Mouse (Mus musculus) midbrain, embryonic 12.5 days (tissue): ENCODE data around the gene Pkd1l2. TPM values are rescaled to one million over a fixed set of nuclear protein-coding genes. Genes with fewer than 3 reads are reported as not detected.

ENCODE experiments used
- ATAC-seq: fragments of 200-750 bp; cut with Nextera tagmentation; 2 replicates; pipeline ENCODE4 v1.8.0; 2017; ENCODE audit warnings: low read depth, moderate TSS enrichment, moderate library complexity; ENCODE audit not compliant: low FRiP score
- H3K27ac ChIP-seq: fragments of 300-500 bp; sonication (generic); replicated peaks from 2 replicates; pipeline ENCODE4 v1.5.1; 2016; ENCODE audit warnings: mild to moderate bottlenecking
- H3K27me3 ChIP-seq: fragments of 300-500 bp; sonication (generic); 2 replicates; pipeline ENCODE4 v1.6.1; 2016; ENCODE audit warnings: mild to moderate bottlenecking
- H3K36me3 ChIP-seq: fragments of 300-500 bp; sonication (generic); 2 replicates; pipeline ENCODE4 v1.6.1; 2016
- H3K4me1 ChIP-seq: fragments of 300-500 bp; sonication (generic); 2 replicates; pipeline ENCODE4 v1.6.1; 2016
- H3K4me2 ChIP-seq: fragments of 300-500 bp; sonication (generic); replicated peaks from 2 replicates; pipeline ENCODE4 v1.6.1; 2016; ENCODE audit warnings: mild to moderate bottlenecking, moderate library complexity
- H3K4me3 ChIP-seq: fragments of 300-500 bp; sonication (generic); 2 replicates; pipeline ENCODE4 v1.5.1; 2016; ENCODE audit warnings: mild to moderate bottlenecking
- H3K9ac ChIP-seq: fragments of 300-500 bp; sonication (generic); replicated peaks from 2 replicates; pipeline ENCODE4 v1.6.1; 2016; ENCODE audit warnings: mild to moderate bottlenecking, moderate library complexity
- H3K9me3 ChIP-seq: fragments of 300-500 bp; sonication (generic); 2 replicates; pipeline ENCODE4 v1.6.1; 2016; ENCODE audit warnings: mild to moderate bottlenecking
- WGBS: fragments of 180-500 bp; shearing (Covaris S2); methylation state at CpG from one replicate; pipeline ENCODE4 v1.1.7; 2016; 5-methylcytosine and 5-hydroxymethylcytosine counted together
- polyA plus RNA-seq: library from polyadenylated mRNA; unstranded; fragments of >200 nt; fragmentation: Nextera tagmentation; extraction: Ambion mirVana; gene quantifications from 2 replicates; pipeline ENCODE4 v1.2.1, GENCODE M21; 2016

The Pkd1l2 gene
- polyA plus RNA-seq, 1 experiment from 2014 or later: not detected

GRCm38 (mm10) chr8:117022297-117022993, 59.8 kb downstream of the Pkd1l2 start:
- H3K27me3 ChIP-seq: no peaks in the 10 kb centered on the region; the same call in 1 of the 2 replicates
- H3K4me2 ChIP-seq: no peak overlapping the region
- H3K4me3 ChIP-seq: no peak overlapping the region
- ATAC-seq: no peak
- no peaks in the 10 kb centered on the region for H3K9me3 ChIP-seq
- no peak overlapping the region for H3K9ac ChIP-seq
- H3K4me1 ChIP-seq: no peaks in the 10 kb centered on the region
- H3K27ac ChIP-seq: no peak overlapping the region
- WGBS: 71% methylated on average over 1 of the region's 1 CpGs
- no peaks in the 10 kb centered on the region for H3K36me3 ChIP-seq

GRCm38 (mm10) chr8:117019323-117020275, 62.6 kb downstream of the Pkd1l2 start:
- H3K4me3 ChIP-seq: no peak overlapping the region
- H3K36me3 ChIP-seq: no peaks in the 10 kb centered on the region
- no peak for ATAC-seq
- H3K4me2 ChIP-seq: no peak overlapping the region
- no peaks in the 10 kb centered on the region for H3K9me3 ChIP-seq
- H3K4me1 ChIP-seq: no peaks in the 10 kb centered on the region
- H3K9ac ChIP-seq: no peak overlapping the region
- H3K27ac ChIP-seq: no peak overlapping the region
- peaks cover 12% of the 10 kb centered on the region for H3K27me3 ChIP-seq
- 87% methylated on average over 18 of the region's 18 CpGs for WGBS

GRCm38 (mm10) chr8:117017896-117018295, 64.4 kb downstream of the Pkd1l2 start:
- no peaks in the 10 kb centered on the region for H3K36me3 ChIP-seq
- H3K9ac ChIP-seq: no peak overlapping the region
- ATAC-seq: no peak
- H3K27me3 ChIP-seq: peaks cover 12% of the 10 kb centered on the region; the same call in 1 of the 2 replicates
- 93% methylated on average over 4 of the region's 4 CpGs for WGBS
- H3K27ac ChIP-seq: no peak overlapping the region
- H3K4me3 ChIP-seq: no peak overlapping the region
- H3K4me1 ChIP-seq: no peaks in the 10 kb centered on the region
- H3K4me2 ChIP-seq: no peak overlapping the region
- H3K9me3 ChIP-seq: no peaks in the 10 kb centered on the region

- Histone ChIP-seq H3K4me2 (no peak overlapping the region), H3K9ac (no peak overlapping the region), H3K9me3 (no peaks in the 10 kb centered on the region), H3K27ac (no peak overlapping the region), H3K27me3 (peaks cover 12% of the 10 kb centered on the region; the same call in 1 of the 2 replicates), H3K36me3 (no peaks in the 10 kb centered on the region), H3K4me1 (no peaks in the 10 kb centered on the region), H3K4me3 (no peak overlapping the region)
- 38% methylated on average over 8 of the region's 8 CpGs for WGBS
- no peak for ATAC-seq
Observed at GRCm38 (mm10) chr8:117017006-117017405, 65.2 kb downstream of the Pkd1l2 start.

GRCm38 (mm10) chr8:117015670-117016069, 66.6 kb downstream of the Pkd1l2 start:
- no peak overlapping the region for H3K9ac ChIP-seq
- no peak overlapping the region for H3K4me2 ChIP-seq
- H3K27me3 ChIP-seq: peaks cover 12% of the 10 kb centered on the region; the same call in 1 of the 2 replicates
- H3K9me3 ChIP-seq: no peaks in the 10 kb centered on the region
- no peaks in the 10 kb centered on the region for H3K36me3 ChIP-seq
- H3K4me3 ChIP-seq: no peak overlapping the region
- no peaks in the 10 kb centered on the region for H3K4me1 ChIP-seq
- WGBS: 65% methylated on average over 4 of the region's 4 CpGs
- ATAC-seq: no peak
- H3K27ac ChIP-seq: no peak overlapping the region

GRCm38 (mm10) chr8:117011366-117011765, 70.9 kb downstream of the Pkd1l2 start:
- no peaks in the 10 kb centered on the region for H3K4me1 ChIP-seq
- no peaks in the 10 kb centered on the region for H3K36me3 ChIP-seq
- no peak for ATAC-seq
- H3K9me3 ChIP-seq: no peaks in the 10 kb centered on the region
- 83% methylated on average over 9 of the region's 9 CpGs for WGBS
- H3K9ac ChIP-seq: no peak overlapping the region
- H3K4me2 ChIP-seq: no peak overlapping the region
- peaks cover 3% of the 10 kb centered on the region; the same call in 1 of the 2 replicates for H3K27me3 ChIP-seq
- H3K4me3 ChIP-seq: no peak overlapping the region
- H3K27ac ChIP-seq: no peak overlapping the region

GRCm38 (mm10) chr8:116994016-116994716, 88.1 kb downstream of the Pkd1l2 start:
- peak overlapping the region; percentile 86 for H3K4me2 ChIP-seq
- no peaks in the 10 kb centered on the region for H3K36me3 ChIP-seq
- no peak for ATAC-seq
- H3K9ac ChIP-seq: peak overlapping the region; percentile 57; the same call in 1 of the 2 replicates
- H3K27ac ChIP-seq: 0 out of 2 replicates have a peak overlapping the region, but pooled peaks have one; percentile 11
- peaks cover 11% of the 10 kb centered on the region for H3K4me1 ChIP-seq
- no peaks in the 10 kb centered on the region for H3K27me3 ChIP-seq
- WGBS: 70% methylated on average over 11 of the region's 11 CpGs
- peak overlapping the region; percentile 73 for H3K4me3 ChIP-seq
- no peaks in the 10 kb centered on the region for H3K9me3 ChIP-seq

- Histone ChIP-seq H3K27ac (0 out of 2 replicates have a peak within 1 kb of the TSS, but pooled peaks have one; percentile 11), H3K9me3 (no peaks in the 10 kb centered on the region), H3K4me3 (peak within 1 kb of the TSS; percentile 73), H3K4me2 (peak within 1 kb of the TSS; percentile 86), H3K4me1 (peaks cover 11% of the 10 kb centered on the region), H3K36me3 (peaks cover 2% of the 10 kb centered on the region; the same call in 1 of the 2 replicates), H3K9ac (peak within 1 kb of the TSS; percentile 66), H3K27me3 (no peaks in the 10 kb centered on the region)
- WGBS: under 1% methylated on average over 56 of the region's 56 CpGs
- ATAC-seq: peak; percentile 100
Observed at GRCm38 (mm10) chr8:116993095-116993867, 89.0 kb downstream of the Pkd1l2 start, which contains the start of gene Gcsh. Gene Gcsh (minus strand): TSS chr8:116993537.

GRCm38 (mm10) chr8:116992176-116992971, 89.9 kb downstream of the Pkd1l2 start:
- WGBS: 12% methylated on average over 23 of the region's 23 CpGs

GRCm38 (mm10) chr8:116991241-116991640, 91.0 kb downstream of the Pkd1l2 start:
- Histone ChIP-seq H3K4me3 (no peak overlapping the region), H3K9ac (no peak overlapping the region), H3K9me3 (no peaks in the 10 kb centered on the region), H3K4me1 (peaks cover 11% of the 10 kb centered on the region), H3K27me3 (no peaks in the 10 kb centered on the region), H3K4me2 (no peak overlapping the region), H3K27ac (no peak overlapping the region), H3K36me3 (peaks cover 8% of the 10 kb centered on the region; the same call in 1 of the 2 replicates)
- 70% methylated on average over 8 of the region's 8 CpGs for WGBS
- ATAC-seq: no peak

More at GRCm38 (mm10) chr8:116992176-116992971, 89.9 kb downstream of the Pkd1l2 start:
- Histone ChIP-seq H3K4me1 (peaks cover 11% of the 10 kb centered on the region), H3K27ac (no peak overlapping the region), H3K4me2 (peak overlapping the region; percentile 86), H3K9me3 (no peaks in the 10 kb centered on the region), H3K9ac (peak overlapping the region; percentile 66), H3K4me3 (peak overlapping the region; percentile 73), H3K36me3 (peaks cover 4% of the 10 kb centered on the region; the same call in 1 of the 2 replicates), H3K27me3 (no peaks in the 10 kb centered on the region)
- ATAC-seq: no peak
